Mouse (Mus musculus) CH12.LX (cell line): ENCODE measurements around the gene Mtmr12. TPM values are rescaled to one million over a fixed set of nuclear protein-coding genes. Genes with fewer than 3 reads are reported as not detected.

Source experiments
- DNase-seq: peaks from one replicate; pipeline ENCODE4 v3.0.0-alpha.2; 2013; ENCODE audit errors: extremely low read depth
- H3K27ac ChIP-seq: 2 replicates; pipeline ENCODE4 v1.5.1; 2012; ENCODE audit warnings: low read depth, mild to moderate bottlenecking, control low read depth, moderate library complexity; ENCODE audit not compliant: insufficient read depth
- H3K27me3 ChIP-seq: replicated peaks from 2 replicates; pipeline ENCODE3; 2012; ENCODE audit warnings: inconsistent platforms
- H3K36me3 ChIP-seq, 2 experiments: replicated peaks in 1 of 2; 2 replicates each; pipeline versions ENCODE3 to v1.6.1; 2012; ENCODE audit warnings: inconsistent platforms in 1 of 2, low read length in 1 of 2, mild to moderate bottlenecking in 1 of 2, mixed read lengths in 1 of 2, moderate library complexity in 1 of 2; ENCODE audit not compliant: control insufficient read depth in 1 of 2, insufficient read depth in 1 of 2
- H3K4me1 ChIP-seq, 2 experiments: 2 replicates each; pipeline ENCODE4 v1.6.1; 2012; ENCODE audit warnings: inconsistent platforms in 1 of 2, moderate library complexity in 1 of 2; ENCODE audit not compliant: insufficient read depth in 2 of 2, control insufficient read depth in 1 of 2
- H3K4me2 ChIP-seq: 2 replicates; pipeline ENCODE4 v1.6.1; 2012; ENCODE audit warnings: low read depth, mild to moderate bottlenecking, control low read depth; ENCODE audit not compliant: poor library complexity, insufficient read depth, severe bottlenecking
- H3K4me3 ChIP-seq, 3 experiments: fragments of 150-350 bp in 1 of 3; sonication (generic) in 1 of 3; replicated peaks in 1 of 3; 2 replicates each; pipeline versions ENCODE3 to v1.5.1; 2011 to 2012; ENCODE audit warnings: low read depth in 2 of 3, low read length in 2 of 3, mild to moderate bottlenecking in 2 of 3, moderate library complexity in 2 of 3, control low read depth in 1 of 3, improper control_type of control experiment in 1 of 3, inconsistent platforms in 1 of 3, mixed read lengths in 1 of 3; ENCODE audit not compliant: poor library complexity in 1 of 3
- H3K79me2 ChIP-seq: replicated peaks from 2 replicates; pipeline ENCODE4 v1.6.1; 2012; ENCODE audit warnings: mild to moderate bottlenecking, moderate library complexity; ENCODE audit not compliant: control insufficient read depth, poor library complexity, insufficient read depth, severe bottlenecking; ENCODE audit errors: extremely low read depth
- H3K9ac ChIP-seq: 2 replicates; pipeline ENCODE4 v1.6.1; 2012; ENCODE audit warnings: low read depth, mild to moderate bottlenecking, control low read depth, moderate library complexity; ENCODE audit not compliant: insufficient read depth
- H3K9me3 ChIP-seq: replicated peaks from 2 replicates; pipeline ENCODE3; 2012; ENCODE audit warnings: low read length, inconsistent platforms, mixed read lengths
- BHLHE40 ChIP-seq: IDR thresholded peaks from 2 replicates; pipeline ENCODE4 v1.6.1; 2011; ENCODE audit warnings: mild to moderate bottlenecking, low read depth, low read length, improper control_type of control experiment
- CHD1 ChIP-seq: IDR thresholded peaks from 2 replicates; pipeline ENCODE4 v1.6.1; 2012; ENCODE audit warnings: low read depth, low read length, improper control_type of control experiment, inconsistent platforms
- CHD2 ChIP-seq: IDR thresholded peaks from 2 replicates; pipeline ENCODE4 v1.6.1; 2011; ENCODE audit warnings: low read length, improper control_type of control experiment
- CTCF ChIP-seq, 2 experiments: IDR thresholded peaks in 1 of 2; conservative IDR thresholded peaks in 1 of 2; 2 replicates each; pipeline ENCODE4 v1.5.1; 2011 to 2012; ENCODE audit warnings: low read depth in 2 of 2, low read length in 2 of 2, improper control_type of control experiment in 1 of 2, inconsistent platforms in 1 of 2, mild to moderate bottlenecking in 1 of 2, moderate library complexity in 1 of 2
- E2F4 ChIP-seq: IDR thresholded peaks from 2 replicates; pipeline ENCODE4 v1.6.1; 2011; ENCODE audit warnings: low read depth, low read length, improper control_type of control experiment; ENCODE audit not compliant: insufficient replicate concordance
- ELF1 ChIP-seq: IDR thresholded peaks from 2 replicates; pipeline ENCODE4 v1.6.1; 2014; ENCODE audit warnings: low read depth, mild to moderate bottlenecking, inconsistent platforms, low read length, improper control_type of control experiment
- EP300 ChIP-seq: IDR thresholded peaks from 2 replicates; pipeline ENCODE4 v1.6.1; 2011; ENCODE audit warnings: low read length, improper control_type of control experiment
- ETS1 ChIP-seq: conservative IDR thresholded peaks from 2 replicates; pipeline ENCODE4 v1.6.1; 2012; ENCODE audit warnings: low read depth, mild to moderate bottlenecking, inconsistent platforms, low read length, improper control_type of control experiment, moderate library complexity
- GABPA ChIP-seq: IDR thresholded peaks from 2 replicates; pipeline ENCODE4 v1.6.1; 2012; ENCODE audit warnings: low read depth, low read length, improper control_type of control experiment, inconsistent platforms; ENCODE audit not compliant: insufficient replicate concordance
- HCFC1 ChIP-seq: IDR thresholded peaks from 2 replicates; pipeline ENCODE4 v1.6.1; 2012; ENCODE audit warnings: low read depth, mild to moderate bottlenecking, inconsistent platforms, low read length, improper control_type of control experiment
- IRF4 ChIP-seq: IDR thresholded peaks from 2 replicates; pipeline ENCODE4 v1.6.1; 2014; ENCODE audit warnings: low read depth, mild to moderate bottlenecking, inconsistent platforms, low read length, improper control_type of control experiment
- JUND ChIP-seq: conservative IDR thresholded peaks from 2 replicates; pipeline ENCODE4 v1.6.1; 2011; ENCODE audit warnings: low read depth, low read length, improper control_type of control experiment
- KAT2A ChIP-seq: IDR thresholded peaks from 2 replicates; pipeline ENCODE4 v1.6.1; 2012; ENCODE audit warnings: low read length, improper control_type of control experiment, inconsistent platforms; ENCODE audit not compliant: insufficient replicate concordance
- MAFK ChIP-seq: IDR thresholded peaks from 2 replicates; pipeline ENCODE4 v1.6.1; 2011; ENCODE audit warnings: low read length, improper control_type of control experiment; ENCODE audit not compliant: insufficient replicate concordance
- MAX ChIP-seq: IDR thresholded peaks from 2 replicates; pipeline ENCODE4 v1.6.1; 2011; ENCODE audit warnings: low read length, improper control_type of control experiment
- MAZ ChIP-seq: IDR thresholded peaks from 2 replicates; pipeline ENCODE4 v1.6.1; 2012; ENCODE audit warnings: low read depth, mild to moderate bottlenecking, inconsistent platforms, low read length, improper control_type of control experiment, moderate library complexity
- MEF2A ChIP-seq: IDR thresholded peaks from 2 replicates; pipeline ENCODE4 v1.6.1; 2014; ENCODE audit warnings: low read depth, mild to moderate bottlenecking, inconsistent platforms, low read length, improper control_type of control experiment, borderline replicate concordance
- MXI1 ChIP-seq: IDR thresholded peaks from 2 replicates; pipeline ENCODE4 v1.6.1; 2011; ENCODE audit warnings: mild to moderate bottlenecking, low read depth, low read length, improper control_type of control experiment
- MYC ChIP-seq: IDR thresholded peaks from 2 replicates; pipeline ENCODE4 v1.6.1; 2011; ENCODE audit warnings: low read depth, mild to moderate bottlenecking, improper control_type of control experiment, low read length
- NELFE ChIP-seq: IDR thresholded peaks from 2 replicates; pipeline ENCODE4 v1.6.1; 2011; ENCODE audit warnings: low read depth, low read length, improper control_type of control experiment
- NRF1 ChIP-seq: IDR thresholded peaks from 2 replicates; pipeline ENCODE4 v1.6.1; 2014; ENCODE audit warnings: low read depth, mild to moderate bottlenecking, inconsistent platforms, low read length, improper control_type of control experiment, moderate library complexity
- PAX5 ChIP-seq: IDR thresholded peaks from 2 replicates; pipeline ENCODE4 v1.6.1; 2012; ENCODE audit warnings: low read length, inconsistent platforms, mixed read lengths
- POLR2A ChIP-seq: IDR thresholded peaks from 2 replicates; pipeline ENCODE4 v1.6.1; 2011; ENCODE audit warnings: low read depth, mild to moderate bottlenecking, improper control_type of control experiment, low read length
- POLR2AphosphoS2 ChIP-seq: IDR thresholded peaks from 2 replicates; pipeline ENCODE4 v1.6.1; 2011; ENCODE audit warnings: low read depth, low read length, improper control_type of control experiment
- RAD21 ChIP-seq: IDR thresholded peaks from 2 replicates; pipeline ENCODE4 v1.6.1; 2011; ENCODE audit warnings: low read depth, mild to moderate bottlenecking, low read length, improper control_type of control experiment, moderate library complexity
- RCOR1 ChIP-seq: conservative IDR thresholded peaks from 2 replicates; pipeline ENCODE4 v1.6.1; 2012; ENCODE audit warnings: low read depth, mild to moderate bottlenecking, inconsistent platforms, low read length, improper control_type of control experiment
- SIN3A ChIP-seq: IDR thresholded peaks from 2 replicates; pipeline ENCODE4 v1.6.1; 2012; ENCODE audit warnings: low read length, improper control_type of control experiment, inconsistent platforms
- SMC3 ChIP-seq: IDR thresholded peaks from 2 replicates; pipeline ENCODE4 v1.6.1; 2011; ENCODE audit warnings: low read depth, low read length, improper control_type of control experiment
- TBP ChIP-seq: conservative IDR thresholded peaks from 2 replicates; pipeline ENCODE4 v1.6.1; 2011; ENCODE audit warnings: low read depth, low read length, improper control_type of control experiment
- TCF12 ChIP-seq: IDR thresholded peaks from 2 replicates; pipeline ENCODE4 v1.6.1; 2014; ENCODE audit warnings: low read depth, mild to moderate bottlenecking, inconsistent platforms, low read length, improper control_type of control experiment
- UBTF ChIP-seq: IDR thresholded peaks from 2 replicates; pipeline ENCODE4 v1.6.1; 2012; ENCODE audit warnings: low read depth, mild to moderate bottlenecking, inconsistent platforms, low read length, improper control_type of control experiment, moderate library complexity
- USF1 ChIP-seq: IDR thresholded peaks from 2 replicates; pipeline ENCODE4 v1.6.1; 2014; ENCODE audit warnings: low read depth, mild to moderate bottlenecking, inconsistent platforms, low read length, improper control_type of control experiment
- USF2 ChIP-seq: conservative IDR thresholded peaks from 2 replicates; pipeline ENCODE4 v1.6.1; 2011; ENCODE audit warnings: low read depth, low read length, improper control_type of control experiment
- ZC3H11A ChIP-seq: IDR thresholded peaks from 2 replicates; pipeline ENCODE4 v1.6.1; 2012; ENCODE audit warnings: low read depth, mild to moderate bottlenecking, inconsistent platforms, low read length, improper control_type of control experiment
- ZKSCAN1 ChIP-seq: IDR thresholded peaks from 2 replicates; pipeline ENCODE4 v1.6.1; 2012; ENCODE audit warnings: low read depth, inconsistent platforms, low read length, improper control_type of control experiment, borderline replicate concordance
- ZMIZ1 ChIP-seq: IDR thresholded peaks from 2 replicates; pipeline ENCODE4 v1.6.1; 2012; ENCODE audit warnings: low read depth, mild to moderate bottlenecking, inconsistent platforms, low read length, improper control_type of control experiment
- ZNF384 ChIP-seq: IDR thresholded peaks from 2 replicates; pipeline ENCODE4 v1.6.1; 2012; ENCODE audit warnings: low read depth, low read length, improper control_type of control experiment, inconsistent platforms
- dilution Hi-C: fragments of 300-500 bp; cut with MboI; formaldehyde crosslinking; loops from 2 replicates; pipeline ENCODE4 v1.14.3; 2020; ENCODE audit warnings: low sequenced_read_pairs; ENCODE audit not compliant: extremely low pct_unique_long_range_greater_than_20kb, extremely low pct_ligation_motif_present
- in situ Hi-C: fragments of 300-500 bp; cut with MboI; formaldehyde crosslinking; loops from 3 replicates; pipeline ENCODE4 v1.14.3; 2019; ENCODE audit warnings: low sequenced_read_pairs, low pct_ligation_motif_present, low pct_unique_long_range_greater_than_20kb, mixed read lengths
- polyA plus RNA-seq: library from polyadenylated mRNA; unstranded; fragments of >175 nt; gene quantifications from 2 replicates; pipeline ENCODE4 v1.2.1, GENCODE M21; 2012; ENCODE audit warnings: low read depth; ENCODE audit not compliant: insufficient read length
- total RNA-seq, 2 experiments: library from RNA; depleted of rRNA; stranded (reverse); fragments of 300-350 nt in 1 of 2; fragments of >200 nt in 1 of 2; gene quantifications; 2 replicates each; pipeline ENCODE4 v1.2.3; 2012 to 2014

Mtmr12 gene
- total RNA-seq (2012; rRNA removed) (8.2 and 8.6 TPM in 2 replicates), total RNA-seq (2014; rRNA removed) (11.0 and 12.3 TPM in 2 replicates), polyA plus RNA-seq (15.3 and 16.3 TPM in 2 replicates)

GRCm38 (mm10) chr15:12204319-12205159 lies at the start of gene Mtmr12:
Gene Mtmr12 (plus strand): TSS chr15:12205028.
- H3K79me2 ChIP-seq: peaks cover 22% of the 10 kb centered on the region
- dilution Hi-C loops: no loop called here
- H3K4me3 ChIP-seq: peak within 1 kb of the TSS; percentile 76 to 90 (median 80)
- H3K9ac ChIP-seq: peak within 1 kb of the TSS; percentile 64
- no peaks in the 10 kb centered on the region for H3K27me3 ChIP-seq
- peak within 1 kb of the TSS; percentile 51; the same call in 1 of the 2 replicates for H3K27ac ChIP-seq
- in situ Hi-C loops: loop anchor here (5.0 kb wide), 1 partner anchor 38 kb away; no protein-coding TSS in a partner anchor
- peak within 1 kb of the TSS; percentile 92 for H3K4me2 ChIP-seq
- peaks cover 14 to 31% of the 10 kb centered on the region in 2 experiments for H3K4me1 ChIP-seq
- peaks cover 6 to 27% of the 10 kb centered on the region in 2 experiments for H3K36me3 ChIP-seq
- H3K9me3 ChIP-seq: no peaks in the 10 kb centered on the region
- DNase-seq: peak; percentile 99
- TF ChIP-seq MAX (peak; percentile 69), MAFK (no peak), USF1 (peak; percentile 58), MYC (peak; percentile 44; the same call in 1 of the 2 replicates), NELFE (peak; percentile 76), ZC3H11A (no peak), KAT2A (no peak), GABPA (no peak), ZKSCAN1 (no peak), POLR2AphosphoS2 (peak; percentile 75; the same call in 1 of the 2 replicates), RCOR1 (no peak), ELF1 (peak; percentile 49; the same call in 1 of the 2 replicates), TCF12 (peak; percentile 28; the same call in 1 of the 2 replicates), MAZ (0 out of 2 replicates have a peak, but pooled peaks have one; percentile 21), POLR2A (peak; percentile 83), PAX5 (no peak), ETS1 (no peak; the same call in 1 of the 2 replicates), JUND (0 out of 2 replicates have a peak, but pooled peaks have one; percentile 25), USF2 (no peak), NRF1 (peak; percentile 15; the same call in 1 of the 2 replicates), SMC3 (no peak), MEF2A (0 out of 2 replicates have a peak, but pooled peaks have one; percentile 6), BHLHE40 (0 out of 2 replicates have a peak, but pooled peaks have one; percentile 30), SIN3A (peak; percentile 86), IRF4 (no peak), EP300 (no peak), CHD1 (peak; percentile 83; the same call in 1 of the 2 replicates), RAD21 (no peak; the same call in 1 of the 2 replicates), UBTF (no peak; the same call in 1 of the 2 replicates), CTCF (conservative IDR thresholded peaks at IDR 0.05 in 1 of 2, IDR thresholded peaks at IDR 0.05 in 1 of 2; ENCODE audit: low read depth in 2 of 2, low read length in 2 of 2) (no peak), ZMIZ1 (peak; percentile 79; the same call in 1 of the 2 replicates), ZNF384 (no peak), TBP (peak; percentile 92), MXI1 (peak; percentile 66; the same call in 1 of the 2 replicates), CHD2 (no peak; the same call in none of the 2 replicates), HCFC1 (peak; percentile 45), E2F4 (0 out of 2 replicates have a peak, but pooled peaks have one; percentile 11)
